Mouse (Mus musculus) bone marrow, adult 2 months (tissue): ENCODE data around the gene Fam131a.

Experiments
- CTCF ChIP-seq: fragments of 200-500 bp; IDR thresholded peaks from 2 replicates; pipeline ENCODE4 v1.5.1; 2011; ENCODE audit warnings: low read length, control low read depth; ENCODE audit not compliant: control insufficient read depth, insufficient read depth
- POLR2A ChIP-seq: fragments of 200-500 bp; IDR thresholded peaks from 2 replicates; pipeline ENCODE4 v1.6.1; 2011; ENCODE audit warnings: low read depth, mild to moderate bottlenecking, control low read depth, low read length, borderline replicate concordance; ENCODE audit not compliant: control insufficient read depth

GRCm38 (mm10) chr16:20739845-20740244 lies 46.8 kb downstream of the Fam131a start:
- TF ChIP-seq CTCF (no peak), POLR2A (no peak)
